Mouse (Mus musculus): Measurements from ENCODE around the gene Ogn. TPM values are rescaled to one million over a fixed set of nuclear protein-coding genes. Genes with fewer than 3 reads are reported as not detected.
A peak's percentile ranks its signal among the peaks of the same experiment; 100 is the strongest.

Gene Ogn
- total RNA-seq, 2 experiments from 2014 or later: 5.3 to 6.1 TPM

DNA sequence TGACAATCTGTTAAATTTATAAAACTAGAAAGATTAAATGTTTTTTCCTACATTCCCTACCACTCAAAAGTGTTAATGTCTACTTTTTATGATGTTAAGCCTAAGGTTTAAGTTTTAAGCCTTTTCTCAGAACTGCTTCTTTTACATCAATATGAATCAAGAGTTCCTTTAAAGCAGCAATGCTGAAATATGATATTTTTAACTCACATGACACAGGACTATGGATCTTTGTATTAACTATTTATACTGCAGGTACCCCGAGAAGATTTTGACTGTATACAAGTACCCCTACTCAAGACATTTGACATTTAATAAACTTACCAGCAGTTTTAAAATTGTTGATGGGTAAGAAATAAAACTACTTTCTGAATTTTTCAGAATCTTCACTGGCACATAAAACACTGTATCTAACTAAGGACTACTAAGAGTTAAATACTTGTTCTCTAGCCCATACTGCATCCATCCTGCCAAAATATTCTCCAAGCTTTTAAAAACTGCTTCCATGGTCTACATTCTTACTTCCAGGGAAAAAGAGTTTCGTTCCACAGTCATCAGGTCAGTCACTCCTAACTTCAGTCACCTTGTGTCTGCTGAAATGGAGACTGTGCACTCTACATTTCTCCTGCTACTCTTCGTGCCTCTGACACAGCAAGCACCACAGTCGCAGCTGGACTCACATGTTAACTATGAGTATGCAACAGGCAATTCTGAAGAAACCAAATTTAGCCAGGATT is 910 bp downstream of the Ogn start:
- DNase-seq (ENCODE audit: low spot score in 2 of 2): no peak
- no peak overlapping the region for H3K27ac ChIP-seq
- no peak for TF ChIP-seq CTCF (conservative IDR thresholded peaks at IDR 0.05)
- no peak overlapping the region for H3K4me3 ChIP-seq

GRCm38 (mm10) chr13:49617021-49617420 is 9.2 kb downstream of the Ogn start:
- TF ChIP-seq CTCF (conservative IDR thresholded peaks at IDR 0.05): no peak
- no peak for DNase-seq (ENCODE audit: low spot score in 2 of 2)
- H3K4me3 ChIP-seq: no peak overlapping the region
- H3K27ac ChIP-seq: no peak overlapping the region

DNA sequence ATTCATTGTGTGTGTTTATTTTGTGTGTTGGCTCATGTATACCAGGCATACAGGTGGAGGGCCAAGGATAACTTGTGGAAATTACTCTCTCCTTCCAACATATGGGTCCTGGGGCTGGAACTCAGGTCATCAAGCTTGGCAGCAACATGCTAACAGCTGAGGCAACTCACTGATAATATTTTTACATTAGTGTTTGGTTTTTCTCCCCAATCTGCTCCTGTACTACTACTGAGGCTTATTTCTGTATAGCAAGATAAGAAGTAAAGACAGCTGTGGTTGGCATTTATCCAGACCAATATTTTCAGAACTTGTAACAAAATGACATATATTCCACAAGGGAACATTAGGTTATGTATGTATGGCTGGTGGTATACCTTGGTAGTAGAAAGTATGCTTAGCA is 10.5 kb downstream of the Ogn start:
- TF ChIP-seq CTCF (conservative IDR thresholded peaks at IDR 0.05): no peak
- no peak for DNase-seq (ENCODE audit: low spot score in 2 of 2)
- no peak overlapping the region for H3K4me3 ChIP-seq
- H3K27ac ChIP-seq: no peak overlapping the region

DNA sequence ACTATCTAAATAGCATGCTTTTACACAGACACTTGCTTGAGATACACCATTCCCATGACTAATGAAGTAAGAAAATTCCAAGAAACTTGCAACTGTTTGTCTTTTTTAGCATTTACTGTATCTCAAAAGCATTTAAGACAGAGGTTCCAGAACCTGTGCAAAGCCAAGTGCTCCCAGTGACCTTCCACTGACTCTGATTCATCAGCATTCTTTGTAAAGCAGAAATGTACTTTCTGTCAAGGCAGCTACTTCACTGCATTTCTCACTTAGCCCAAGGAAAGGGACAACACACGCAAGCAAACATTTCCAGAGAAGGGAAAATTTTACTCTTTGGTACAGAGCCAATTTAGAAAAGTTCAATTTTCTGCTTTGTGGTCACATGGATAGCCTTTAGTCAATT is 15.4 kb downstream of the Ogn start:
- H3K27ac ChIP-seq: no peak overlapping the region
- no peak for TF ChIP-seq CTCF (conservative IDR thresholded peaks at IDR 0.05)
- no peak for DNase-seq (ENCODE audit: low spot score in 2 of 2)
- H3K4me3 ChIP-seq: no peak overlapping the region

GRCm38 (mm10) chr13:49628167-49628566 is 20.3 kb downstream of the Ogn start:
- TF ChIP-seq CTCF (conservative IDR thresholded peaks at IDR 0.05): no peak
- DNase-seq (ENCODE audit: low spot score in 2 of 2): no peak
- Histone ChIP-seq H3K27ac (no peak overlapping the region), H3K4me3 (no peak overlapping the region)

- no peak for DNase-seq (ENCODE audit: low spot score in 2 of 2)
- TF ChIP-seq CTCF (conservative IDR thresholded peaks at IDR 0.05): no peak
- H3K27ac ChIP-seq: no peak overlapping the region
- H3K4me3 ChIP-seq: no peak overlapping the region
These were observed 21.2 kb downstream of the Ogn start for GRCm38 (mm10) chr13:49629076-49629475.

DNA sequence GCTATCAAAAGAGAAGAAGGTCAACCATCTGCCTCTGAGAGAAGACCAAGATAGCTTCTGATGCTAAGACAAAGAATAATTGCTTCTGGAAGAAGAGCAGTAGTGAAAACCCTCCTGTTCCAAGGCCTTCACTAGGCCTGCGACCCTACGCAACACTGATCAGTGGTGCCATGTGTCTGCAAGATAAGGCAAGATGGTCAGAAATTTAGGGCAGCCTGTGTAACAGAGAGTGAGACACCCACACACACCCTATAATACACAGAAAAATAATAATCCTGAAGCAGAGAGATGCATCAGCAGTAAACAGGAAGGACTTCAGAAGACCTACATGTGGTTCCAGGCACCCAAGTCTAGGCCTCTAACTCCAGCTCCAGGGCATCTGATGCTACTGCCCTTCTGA is 32.1 kb downstream of the Ogn start:
- Histone ChIP-seq H3K27ac (no peak overlapping the region), H3K4me3 (no peak overlapping the region)
- no peak for TF ChIP-seq CTCF (conservative IDR thresholded peaks at IDR 0.05)
- DNase-seq (ENCODE audit: low spot score in 2 of 2): no peak

DNA sequence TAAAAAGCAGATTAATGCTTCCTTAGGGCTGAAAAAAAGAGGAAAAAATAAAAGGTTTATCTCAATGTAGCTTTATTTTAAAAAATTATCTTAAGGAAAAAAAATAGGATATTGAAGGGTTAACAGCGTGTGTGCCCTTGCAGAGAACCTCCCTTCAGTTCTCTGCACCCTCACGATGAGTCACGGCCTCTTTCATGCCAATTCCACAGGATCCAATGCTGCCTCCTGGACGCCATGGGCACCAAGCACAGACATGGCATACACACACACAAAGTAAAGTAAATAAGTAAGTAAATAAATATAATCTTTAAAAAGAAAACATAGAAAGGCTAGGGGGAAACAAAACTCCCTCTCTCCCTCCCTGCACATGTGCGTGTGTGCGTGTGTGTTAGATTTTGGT is 34.8 kb downstream of the Ogn start:
- Histone ChIP-seq H3K27ac (no peak overlapping the region), H3K4me3 (no peak overlapping the region)
- no peak for TF ChIP-seq CTCF (conservative IDR thresholded peaks at IDR 0.05)
- no peak for DNase-seq (ENCODE audit: low spot score in 2 of 2)

DNA sequence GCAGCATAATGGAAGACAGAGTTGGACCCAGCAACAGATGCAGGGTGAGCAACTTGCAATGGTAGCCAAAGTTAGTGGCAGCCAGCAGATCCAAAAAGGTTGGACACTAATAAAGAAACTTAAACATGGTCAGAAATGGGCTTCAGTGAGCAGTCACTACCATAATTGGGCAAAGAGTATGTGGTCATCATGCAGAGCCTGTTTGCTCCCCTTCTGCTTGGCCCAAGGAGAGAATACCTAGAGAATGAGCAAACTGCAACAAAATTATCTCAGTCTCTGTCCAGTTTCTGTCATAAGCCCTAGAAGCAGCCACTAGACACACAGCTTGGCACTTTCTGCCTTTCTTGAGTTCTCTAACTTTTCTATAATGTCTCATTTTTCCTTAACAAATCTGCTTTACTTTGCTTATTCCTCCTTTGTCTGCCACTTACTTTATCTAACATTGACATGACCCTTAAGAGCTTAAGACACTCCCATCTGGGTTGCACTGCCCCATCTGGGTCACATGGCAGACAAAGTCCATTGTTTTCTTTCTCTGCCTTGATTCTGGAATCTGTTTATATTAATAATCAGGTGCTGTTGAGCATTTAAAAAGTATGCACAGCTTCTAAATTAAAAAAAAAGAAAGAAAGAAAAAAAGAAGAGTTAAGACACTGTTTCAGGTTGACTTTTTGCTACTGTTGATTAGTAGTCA is 36.0 kb downstream of the Ogn start:
- Histone ChIP-seq H3K27ac (no peak overlapping the region; the same call in 1 of the 2 replicates), H3K4me3 (no peak overlapping the region)
- no peak for DNase-seq (ENCODE audit: low spot score in 2 of 2)
- TF ChIP-seq CTCF (conservative IDR thresholded peaks at IDR 0.05): no peak

DNA sequence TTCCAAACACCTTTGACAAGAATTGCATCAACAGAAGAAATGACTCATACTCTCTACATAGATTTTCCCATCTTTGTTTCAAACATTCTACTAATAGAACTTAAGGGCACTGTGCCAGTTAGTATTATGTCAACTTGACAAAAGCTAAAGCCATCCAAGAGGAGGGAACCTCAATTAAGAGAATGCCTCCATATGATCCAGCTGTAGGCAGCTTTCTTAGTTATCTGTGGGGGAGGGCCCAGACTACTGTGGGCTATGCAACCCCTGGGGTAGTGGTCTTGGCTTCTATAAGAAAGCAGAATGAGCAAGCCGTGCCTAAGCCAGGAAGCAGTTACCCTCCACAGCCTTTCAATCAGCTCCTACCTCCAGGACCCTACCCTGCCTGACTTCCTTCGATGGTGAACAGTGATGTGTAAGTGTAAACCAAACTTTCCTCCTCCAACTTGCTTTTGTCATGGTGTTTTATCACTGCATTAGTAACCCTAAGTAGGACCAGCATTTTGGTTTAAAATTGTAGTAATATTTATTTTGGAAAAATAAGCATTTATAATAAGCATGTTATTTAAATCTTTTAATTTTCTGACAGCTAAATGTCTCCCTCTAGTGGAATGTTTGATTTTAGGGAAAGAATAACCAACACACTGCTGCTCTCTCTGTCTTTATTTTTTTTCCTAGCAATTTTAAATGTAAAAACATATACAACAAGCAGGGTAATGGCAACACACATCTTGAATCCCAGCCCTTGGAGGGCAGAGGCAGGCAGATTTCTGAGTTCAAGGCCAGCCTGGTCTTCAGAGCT is 37.1 kb downstream of the Ogn start:
- Histone ChIP-seq H3K4me3 (no peak overlapping the region), H3K27ac (peak overlapping the region; percentile 82)
- no peak for DNase-seq (ENCODE audit: low spot score in 2 of 2)
- TF ChIP-seq CTCF (conservative IDR thresholded peaks at IDR 0.05): peak; percentile 85

- DNase-seq (ENCODE audit: low spot score in 2 of 2): no peak
- peak overlapping the region; percentile 15; the same call in 1 of the 2 replicates for H3K27ac ChIP-seq
These were observed 38.2 kb downstream of the Ogn start for GRCm38 (mm10) chr13:49646019-49646418.

DNA sequence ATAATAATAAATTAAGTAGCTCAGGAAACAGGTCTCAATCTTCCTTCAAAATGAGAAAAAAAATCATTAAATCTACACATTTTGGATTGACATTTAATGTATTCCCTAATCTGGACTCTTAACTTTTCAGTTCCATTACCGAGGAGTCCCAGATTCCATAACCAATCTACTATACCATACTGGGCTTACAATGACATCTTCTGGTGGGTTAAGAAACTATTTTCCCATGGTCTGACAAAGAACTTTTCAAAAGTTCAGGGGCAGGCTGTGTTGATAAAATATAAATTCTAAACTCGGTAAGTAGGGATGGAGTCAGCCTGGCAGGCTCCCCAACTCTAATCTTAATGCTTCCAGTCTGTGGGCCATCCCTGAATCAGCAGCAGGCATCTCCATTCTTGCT is 43.3 kb downstream of the Ogn start:
- DNase-seq (ENCODE audit: low spot score in 2 of 2): no peak
- no peak overlapping the region for H3K27ac ChIP-seq
- no peak overlapping the region for H3K4me3 ChIP-seq
- TF ChIP-seq CTCF (conservative IDR thresholded peaks at IDR 0.05): peak; percentile 42

More at GRCm38 (mm10) chr13:49646019-49646418, 38.2 kb downstream of the Ogn start:
- H3K4me3 ChIP-seq: no peak overlapping the region
- no peak for TF ChIP-seq CTCF (conservative IDR thresholded peaks at IDR 0.05)

DNA sequence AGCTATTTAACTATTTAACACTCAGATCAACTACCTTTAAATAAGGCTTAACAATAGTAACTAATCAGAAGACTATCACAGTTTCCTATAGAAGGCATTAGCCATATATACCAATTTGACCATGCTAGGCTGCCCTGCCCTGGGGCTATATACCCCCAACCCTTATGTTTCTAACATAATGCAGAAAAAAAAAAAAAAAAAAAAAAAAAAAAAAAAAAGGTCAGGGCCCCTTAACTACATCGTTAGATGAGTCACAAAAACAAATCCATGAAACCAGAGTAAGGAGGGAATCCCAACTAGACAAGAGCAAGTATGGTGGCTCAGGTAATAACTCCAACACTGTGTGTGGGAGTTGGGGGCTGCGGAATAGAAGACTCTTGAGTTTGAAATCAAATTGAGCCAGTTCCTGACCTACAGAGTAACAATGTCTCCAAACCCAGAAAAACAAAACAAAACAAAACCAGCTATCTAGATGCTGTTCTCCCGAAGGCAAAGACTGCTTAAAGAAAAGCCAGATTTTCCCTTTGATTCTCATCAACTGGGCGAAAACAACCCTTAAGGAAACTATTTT is 44.0 kb downstream of the Ogn start:
- H3K27ac ChIP-seq: no peak overlapping the region

More for the DNA sequence above, 44.0 kb downstream of the Ogn start:
- peak overlapping the region; percentile 89 for H3K4me3 ChIP-seq
- DNase-seq (ENCODE audit: low spot score in 2 of 2): no peak
- no peak for TF ChIP-seq CTCF (conservative IDR thresholded peaks at IDR 0.05)
